Comparison of ENCODE assay signal across 27 mouse cellular contexts in the genomic region with DNA sequence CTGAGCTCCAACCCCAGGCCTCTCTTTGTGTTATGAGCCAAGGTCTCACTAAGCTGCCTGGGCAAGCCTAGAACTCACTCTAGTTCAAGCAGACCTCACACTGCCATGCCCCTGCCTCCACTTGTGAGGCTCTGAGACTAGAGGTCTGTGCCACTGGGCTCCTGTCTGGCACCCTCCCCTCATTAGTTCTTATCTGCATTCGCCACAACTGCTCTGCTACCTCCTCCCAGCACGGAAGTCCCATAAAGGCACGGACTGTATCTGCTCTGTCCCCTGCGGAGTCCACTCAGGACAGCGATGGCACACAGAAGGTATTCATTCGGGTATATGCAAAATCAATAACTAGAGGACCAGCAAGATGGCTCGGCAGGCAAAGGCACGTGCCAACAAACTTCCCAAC. TPM values are rescaled to one million over a fixed set of nuclear protein-coding genes. Genes with fewer than 3 reads are reported as not detected.
DNase-seq lines count a peak whose midpoint lies in the region; ATAC-seq lines count a peak whose summit lies in the region.
"Had no signal": no experiment of that assay in that cellular context is flagged by ENCODE, and none has a peak within 500 bp of the region (broad histone marks: within the 10 kb centered on the region; RNA-seq: fewer than 3 reads in every experiment).

No protein-coding gene starts in this region.

- H3K4me2 ChIP-seq in forebrain, embryonic 15.5 days (replicated peaks) = no peak overlapping the region
- H3K4me2 ChIP-seq in embryonic facial prominence, embryonic 13.5 days = no peak overlapping the region
- 0 out of 2 replicates have a peak overlapping the region, but pooled peaks have one; percentile 8 for H3K4me2 ChIP-seq in liver, embryonic 13.5 days
- no peak overlapping the region for H3K4me2 ChIP-seq in midbrain, embryonic 16.5 days (ENCODE audit: low read length)
- H3K4me2 ChIP-seq: forebrain, embryonic 12.5 days; heart, embryonic 11.5 days; hindbrain, embryonic 14.5 days; limb, embryonic 15.5 days; lung, embryonic 15.5 days; midbrain, embryonic 12.5 days had no signal

- peaks cover 69% of the 10 kb centered on the region for H3K4me1 ChIP-seq in forebrain, embryonic 10.5 days
- H3K4me1 ChIP-seq in forebrain, embryonic 15.5 days = peaks cover 18% of the 10 kb centered on the region
- peaks cover 47% of the 10 kb centered on the region for H3K4me1 ChIP-seq in embryonic facial prominence, embryonic 13.5 days
- peaks cover 35% of the 10 kb centered on the region for H3K4me1 ChIP-seq in liver, embryonic 13.5 days (replicated peaks)
- peaks cover 15% of the 10 kb centered on the region for H3K4me1 ChIP-seq in midbrain, embryonic 16.5 days (ENCODE audit: control insufficient read depth, insufficient read depth, low read length)

- no peaks in the 10 kb centered on the region for H3K9me3 ChIP-seq in forebrain, embryonic 10.5 days
- H3K9me3 ChIP-seq in forebrain, embryonic 15.5 days = no peaks in the 10 kb centered on the region
- H3K9me3 ChIP-seq in embryonic facial prominence, embryonic 13.5 days = no peaks in the 10 kb centered on the region
- no peaks in the 10 kb centered on the region for H3K9me3 ChIP-seq in liver, embryonic 13.5 days (replicated peaks)
- H3K9me3 ChIP-seq in midbrain, embryonic 16.5 days (replicated peaks; ENCODE audit: control insufficient read depth, low read length, poor library complexity, severe bottlenecking) = no peaks in the 10 kb centered on the region
- H3K9me3 ChIP-seq: forebrain, embryonic 12.5 days; G1E; limb, embryonic 15.5 days; lung, embryonic 15.5 days; midbrain, embryonic 12.5 days had no signal

- DNase-seq in forebrain, embryonic 10.5 days (ENCODE audit: extremely low spot score, low spot score) = no peak
- no peak for DNase-seq in liver, embryonic 13.5 days
- no peak for DNase-seq in frontal cortex, postnatal 10 days (ENCODE audit: low spot score in 2 of 2)
- DNase-seq: adrenal gland, postnatal 14 days; cerebellum, adult 18-20 months; cerebellum, postnatal 10 days; gastrocnemius, adult 2 months; gastrocnemius, postnatal 36 days; heart, adult 18-20 months; heart, postnatal 36 days; kidney, adult 9 months; kidney, postnatal 10 days; layer of hippocampus, adult 9-11 months; thymus, adult 2 months; thymus, postnatal 36 days had no signal

- H3K36me3 ChIP-seq in forebrain, embryonic 10.5 days (replicated peaks) = 0 out of 2 replicates have a peak, but pooled peaks cover 5% of the 10 kb centered on the region
- H3K36me3 ChIP-seq in forebrain, embryonic 15.5 days = no peaks in the 10 kb centered on the region
- H3K36me3 ChIP-seq in embryonic facial prominence, embryonic 13.5 days = peaks cover 9% of the 10 kb centered on the region
- H3K36me3 ChIP-seq in liver, embryonic 13.5 days = no peaks in the 10 kb centered on the region
- H3K36me3 ChIP-seq in midbrain, embryonic 16.5 days (ENCODE audit: control insufficient read depth, insufficient read depth, low read length) = no peaks in the 10 kb centered on the region
- H3K36me3 ChIP-seq: forebrain, embryonic 12.5 days; G1E; lung, embryonic 15.5 days; midbrain, embryonic 12.5 days had no signal

- ATAC-seq in forebrain, embryonic 15.5 days (replicated peaks) = no peak
- no peak for ATAC-seq in embryonic facial prominence, embryonic 13.5 days (ENCODE audit: insufficient number of reproducible peaks, insufficient read depth, low FRiP score, low TSS enrichment, low read depth)
- ATAC-seq in liver, embryonic 13.5 days (ENCODE audit: low read depth) = peak; percentile 85
- ATAC-seq in megakaryocyte-erythroid progenitor cell, adult 5-6 weeks (replicated peaks; ENCODE audit: low FRiP score, low TSS enrichment, poor library complexity, severe bottlenecking) = peak; percentile 84
- ATAC-seq in midbrain, embryonic 16.5 days = no peak
- ATAC-seq: intestine, postnatal 0 days had no signal

- 95% methylated on average over 8 of the region's 8 CpGs for WGBS in forebrain, embryonic 10.5 days
- WGBS in forebrain, embryonic 15.5 days = 82% methylated on average over 8 of the region's 8 CpGs
- WGBS in embryonic facial prominence, embryonic 13.5 days = 88% methylated on average over 8 of the region's 8 CpGs
- WGBS in liver, embryonic 13.5 days (ENCODE audit: insufficient replicate concordance) = 45% methylated on average over 8 of the region's 8 CpGs
- 84% methylated on average over 8 of the region's 8 CpGs for WGBS in midbrain, embryonic 16.5 days

- H3K4me3 ChIP-seq in forebrain, embryonic 10.5 days = no peak overlapping the region
- H3K4me3 ChIP-seq in forebrain, embryonic 15.5 days = no peak overlapping the region
- no peak overlapping the region for H3K4me3 ChIP-seq in embryonic facial prominence, embryonic 13.5 days
- no peak overlapping the region for H3K4me3 ChIP-seq in liver, embryonic 13.5 days (replicated peaks)
- H3K4me3 ChIP-seq in midbrain, embryonic 16.5 days (ENCODE audit: low read depth, low read length) = no peak overlapping the region
- H3K4me3 ChIP-seq: forebrain, embryonic 12.5 days; gastrocnemius, adult 2 months; limb, embryonic 15.5 days; lung, embryonic 15.5 days; midbrain, embryonic 12.5 days had no signal

- H3K9ac ChIP-seq in forebrain, embryonic 15.5 days (replicated peaks) = no peak overlapping the region
- H3K9ac ChIP-seq in embryonic facial prominence, embryonic 13.5 days = no peak overlapping the region
- peak overlapping the region; percentile 11; the same call in 1 of the 2 replicates for H3K9ac ChIP-seq in liver, embryonic 13.5 days
- no peak overlapping the region for H3K9ac ChIP-seq in midbrain, embryonic 16.5 days (ENCODE audit: low read depth, low read length)
- H3K9ac ChIP-seq: forebrain, embryonic 12.5 days; hindbrain, embryonic 14.5 days; limb, embryonic 15.5 days; lung, embryonic 15.5 days; midbrain, embryonic 12.5 days had no signal

- 0 out of 2 replicates have a peak overlapping the region, but pooled peaks have one; percentile 0 for H3K27ac ChIP-seq in forebrain, embryonic 10.5 days
- no peak overlapping the region for H3K27ac ChIP-seq in forebrain, embryonic 15.5 days (replicated peaks)
- H3K27ac ChIP-seq in embryonic facial prominence, embryonic 13.5 days = peak overlapping the region; percentile 11; the same call in 1 of the 2 replicates
- H3K27ac ChIP-seq in liver, embryonic 13.5 days = no peak overlapping the region
- H3K27ac ChIP-seq in midbrain, embryonic 16.5 days (ENCODE audit: low read length) = no peak overlapping the region
- H3K27ac ChIP-seq: forebrain, embryonic 12.5 days; gastrocnemius, adult 2 months; hindbrain, embryonic 14.5 days; lung, embryonic 15.5 days; midbrain, embryonic 12.5 days had no signal

- no peaks in the 10 kb centered on the region for H3K27me3 ChIP-seq in forebrain, embryonic 10.5 days (ENCODE audit: poor library complexity, severe bottlenecking)
- no peaks in the 10 kb centered on the region for H3K27me3 ChIP-seq in forebrain, embryonic 15.5 days
- H3K27me3 ChIP-seq in embryonic facial prominence, embryonic 13.5 days = no peaks in the 10 kb centered on the region
- no peaks in the 10 kb centered on the region for H3K27me3 ChIP-seq in liver, embryonic 13.5 days
- H3K27me3 ChIP-seq in midbrain, embryonic 16.5 days (ENCODE audit: control insufficient read depth, insufficient read depth, low read depth, low read length) = no peaks in the 10 kb centered on the region
- H3K27me3 ChIP-seq: forebrain, embryonic 12.5 days; limb, embryonic 15.5 days; lung, embryonic 15.5 days; midbrain, embryonic 12.5 days had no signal

RNA-seq across cellular contexts. Expression of a gene that starts 19.4 kb away (rescaled TPM):
- 27.5 and 28.6 TPM in 2 replicates for polyA plus RNA-seq in forebrain, embryonic 10.5 days (2016; fragmentation: Nextera tagmentation; extraction: Ambion mirVana)
- polyA plus RNA-seq in forebrain, embryonic 15.5 days (2015; fragmentation: Nextera tagmentation; extraction: Ambion mirVana) = 10.1 and 11.2 TPM in 2 replicates
- 49.9 and 65.0 TPM in 2 replicates for polyA plus RNA-seq in embryonic facial prominence, embryonic 13.5 days (2015; fragmentation: Nextera tagmentation; extraction: Ambion mirVana)
- polyA plus RNA-seq in liver, embryonic 13.5 days (2015; fragmentation: Nextera tagmentation; extraction: Ambion mirVana) = 12.3 and 14.2 TPM in 2 replicates
- 2.7 and 6.2 TPM in 2 replicates for total RNA-seq in megakaryocyte-erythroid progenitor cell, adult 5-6 weeks (2014; fragmentation: Nextera tagmentation)
- total RNA-seq in megakaryocyte-erythroid progenitor cell, adult 5-6 weeks (2017) = 3.3 and 3.8 TPM in 2 replicates
- polyA plus RNA-seq in midbrain, embryonic 16.5 days (2015; fragmentation: Nextera tagmentation; extraction: Ambion mirVana) = 20.8 and 21.3 TPM in 2 replicates

Comparison
In these comparisons a context has a peak if more than half of its experiments do, and no peak if none do; other contexts are left out.
1. H3K27ac ChIP-seq: peak in forebrain, embryonic 10.5 days (single experiment) and embryonic facial prominence, embryonic 13.5 days (single experiment); none in forebrain, embryonic 15.5 days (single experiment), liver, embryonic 13.5 days (single experiment) and midbrain, embryonic 16.5 days (single experiment).
2. ATAC-seq: peak in liver, embryonic 13.5 days (single experiment) and megakaryocyte-erythroid progenitor cell, adult 5-6 weeks (single experiment); none in forebrain, embryonic 15.5 days (single experiment), embryonic facial prominence, embryonic 13.5 days (single experiment) and midbrain, embryonic 16.5 days (single experiment).